Mouse (Mus musculus) limb, embryonic 13.5 days (tissue): ENCODE data around the gene Slc29a2. TPM values are rescaled to one million over a fixed set of nuclear protein-coding genes. Genes with fewer than 3 reads are reported as not detected.

Experiments used
- ATAC-seq: fragments of 200-750 bp; cut with Nextera tagmentation; 2 replicates; pipeline ENCODE4 v1.8.0; 2017; ENCODE audit warnings: low read depth, moderate number of reproducible peaks, moderate TSS enrichment; ENCODE audit not compliant: low FRiP score
- H3K27ac ChIP-seq: fragments of 300-500 bp; sonication (generic); 2 replicates; pipeline ENCODE4 v1.5.1; 2015; ENCODE audit warnings: inconsistent platforms, mild to moderate bottlenecking, moderate library complexity
- H3K27me3 ChIP-seq: fragments of 300-500 bp; sonication (generic); 2 replicates; pipeline ENCODE4 v1.6.1; 2015; ENCODE audit warnings: mild to moderate bottlenecking, inconsistent platforms
- H3K36me3 ChIP-seq: fragments of 300-500 bp; sonication (generic); 2 replicates; pipeline ENCODE4 v1.6.1; 2015; ENCODE audit warnings: inconsistent platforms, mild to moderate bottlenecking, moderate library complexity
- H3K4me1 ChIP-seq: fragments of 300-500 bp; sonication (generic); 2 replicates; pipeline ENCODE4 v1.6.1; 2015; ENCODE audit warnings: inconsistent platforms
- H3K4me2 ChIP-seq: fragments of 300-500 bp; sonication (generic); replicated peaks from 2 replicates; pipeline ENCODE4 v1.6.1; 2015; ENCODE audit warnings: inconsistent platforms, mild to moderate bottlenecking, moderate library complexity
- H3K4me3 ChIP-seq: fragments of 300-500 bp; sonication (generic); 2 replicates; pipeline ENCODE4 v1.5.1; 2015; ENCODE audit warnings: moderate library complexity, mild to moderate bottlenecking, inconsistent platforms
- H3K9ac ChIP-seq: fragments of 300-500 bp; sonication (generic); 2 replicates; pipeline ENCODE4 v1.6.1; 2015; ENCODE audit warnings: mild to moderate bottlenecking, inconsistent platforms
- H3K9me3 ChIP-seq: fragments of 300-500 bp; sonication (generic); 2 replicates; pipeline ENCODE4 v1.6.1; 2016; ENCODE audit warnings: inconsistent platforms
- WGBS: fragments of 180-500 bp; shearing (Covaris S2); methylation state at CpG from one replicate; pipeline ENCODE4 v1.1.7; 2015; 5-methylcytosine and 5-hydroxymethylcytosine counted together
- polyA plus RNA-seq: library from polyadenylated mRNA; unstranded; fragments of >200 nt; fragmentation: Nextera tagmentation; extraction: Ambion mirVana; gene quantifications from 2 replicates; pipeline ENCODE4 v1.2.1, GENCODE M21; 2015

Slc29a2 gene
- polyA plus RNA-seq, 1 experiment from 2014 or later = 6.0 TPM

- Histone ChIP-seq H3K9me3 (no peaks in the 10 kb centered on the region), H3K4me2 (peak overlapping the region; percentile 21; the same call in 1 of the 2 replicates), H3K9ac (no peak overlapping the region), H3K4me3 (no peak overlapping the region), H3K36me3 (no peaks in the 10 kb centered on the region), H3K27me3 (peaks cover 3% of the 10 kb centered on the region; the same call in 1 of the 2 replicates), H3K27ac (no peak overlapping the region), H3K4me1 (peaks cover 37% of the 10 kb centered on the region)
- ATAC-seq = no peak
- 40% methylated on average over 5 of the region's 5 CpGs for WGBS
Observed at GRCm38 (mm10) chr19:5073518-5073917, 49.9 kb downstream of the Slc29a2 start.

- Histone ChIP-seq H3K4me1 (no peaks in the 10 kb centered on the region), H3K27me3 (peaks cover 54% of the 10 kb centered on the region)
Observed at GRCm38 (mm10) chr19:5079279-5079678, 55.6 kb downstream of the Slc29a2 start.

More at GRCm38 (mm10) chr19:5079279-5079678, 55.6 kb downstream of the Slc29a2 start:
- H3K4me2 ChIP-seq = no peak overlapping the region
- H3K9ac ChIP-seq = no peak overlapping the region
- H3K9me3 ChIP-seq = no peaks in the 10 kb centered on the region
- H3K4me3 ChIP-seq = no peak overlapping the region
- H3K36me3 ChIP-seq = no peaks in the 10 kb centered on the region
- WGBS = 97% methylated on average over 1 of the region's 1 CpGs
- ATAC-seq = no peak
- no peak overlapping the region for H3K27ac ChIP-seq

Other genes with a start within 250 kb of the Slc29a2 start
- gene Rbm4, start 230.0 kb upstream of the Slc29a2 start, polyA plus RNA-seq = 81.7 and 87.7 TPM in 2 replicates
- 48.8 and 51.8 TPM in 2 replicates for gene Gm21992, start 212.2 kb upstream of the Slc29a2 start, polyA plus RNA-seq
- gene Rbm14, start 212.2 kb upstream of the Slc29a2 start, polyA plus RNA-seq = 83.5 and 89.7 TPM in 2 replicates
- 64.4 and 66.2 TPM in 2 replicates for gene Ccs, start 184.5 kb upstream of the Slc29a2 start, polyA plus RNA-seq
- gene Ccdc87, start 184.5 kb upstream of the Slc29a2 start, polyA plus RNA-seq = not detected in 2 replicates
- 41.5 and 43.7 TPM in 2 replicates for gene Ctsf, start 168.7 kb upstream of the Slc29a2 start, polyA plus RNA-seq
- gene Actn3, start 146.0 kb upstream of the Slc29a2 start, polyA plus RNA-seq = 14.0 and 15.0 TPM in 2 replicates
- gene Zdhhc24, start 145.2 kb upstream of the Slc29a2 start, polyA plus RNA-seq = 10.5 and 10.7 TPM in 2 replicates
- 3.5 and 5.1 TPM in 2 replicates for gene Bbs1, start 117.2 kb upstream of the Slc29a2 start, polyA plus RNA-seq
- 124 and 129 TPM in 2 replicates for gene Dpp3, start 95.6 kb upstream of the Slc29a2 start, polyA plus RNA-seq
- 3.3 and 3.4 TPM in 2 replicates for gene Peli3, start 80.7 kb upstream of the Slc29a2 start, polyA plus RNA-seq
- gene Mrpl11, start 61.7 kb upstream of the Slc29a2 start, polyA plus RNA-seq = 111 and 116 TPM in 2 replicates
- not detected in 2 replicates for gene Npas4, start 33.5 kb upstream of the Slc29a2 start, polyA plus RNA-seq
- 47.9 and 52.1 TPM in 2 replicates for gene B4gat1, start 15.0 kb downstream of the Slc29a2 start, polyA plus RNA-seq
- gene AC124502.3, start 15.0 kb downstream of the Slc29a2 start, polyA plus RNA-seq = 3.7 and 4.4 TPM in 2 replicates
- 36.7 and 40.5 TPM in 2 replicates for gene Brms1, start 17.5 kb downstream of the Slc29a2 start, polyA plus RNA-seq
- gene Rin1, start 26.6 kb downstream of the Slc29a2 start, polyA plus RNA-seq = 1.4 and 1.7 TPM in 2 replicates
- gene Cd248, start 44.2 kb downstream of the Slc29a2 start, polyA plus RNA-seq = 58.8 and 64.8 TPM in 2 replicates
- gene Tmem151a, start 61.7 kb downstream of the Slc29a2 start, polyA plus RNA-seq = 2.7 TPM in 2 replicates
- gene Yif1a, start 64.7 kb downstream of the Slc29a2 start, polyA plus RNA-seq = 88.5 and 94.5 TPM in 2 replicates
- 34.5 and 35.2 TPM in 2 replicates for gene Cnih2, start 74.7 kb downstream of the Slc29a2 start, polyA plus RNA-seq
- 248 and 251 TPM in 2 replicates for gene Rab1b, start 83.2 kb downstream of the Slc29a2 start, polyA plus RNA-seq
- gene Klc2, start 94.7 kb downstream of the Slc29a2 start, polyA plus RNA-seq = 23.6 and 29.0 TPM in 2 replicates
- 26.7 and 28.9 TPM in 2 replicates for gene Pacs1, start 249.3 kb downstream of the Slc29a2 start, polyA plus RNA-seq